Mouse (Mus musculus) bone marrow macrophage, adult 2 months (primary cell): Measurements from ENCODE around the gene Tgfb1i1. TPM values are rescaled to one million over a fixed set of nuclear protein-coding genes. Genes with fewer than 3 reads are reported as not detected.

ENCODE experiments used
- H3K27ac ChIP-seq: 2 replicates; pipeline ENCODE4 v1.5.1; 2012; ENCODE audit warnings: low read depth, low read length; ENCODE audit not compliant: insufficient read depth
- H3K4me1 ChIP-seq: 2 replicates; pipeline ENCODE4 v1.6.1; 2012; ENCODE audit warnings: low read length; ENCODE audit not compliant: control insufficient read depth, insufficient read depth
- H3K4me3 ChIP-seq: 2 replicates; pipeline ENCODE4 v1.5.1; 2012; ENCODE audit warnings: mild to moderate bottlenecking, low read length, moderate library complexity; ENCODE audit not compliant: insufficient read depth
- CTCF ChIP-seq: IDR thresholded peaks from 2 replicates; pipeline ENCODE4 v1.5.1; 2012; ENCODE audit warnings: low read depth, mild to moderate bottlenecking, low read length, moderate library complexity
- POLR2A ChIP-seq: IDR thresholded peaks from 2 replicates; pipeline ENCODE4 v1.6.1; 2012; ENCODE audit warnings: mild to moderate bottlenecking, low read depth, low read length, borderline replicate concordance
- polyA plus RNA-seq: library from polyadenylated mRNA; stranded (reverse); fragments of >200 nt; gene quantifications from 2 replicates; pipeline ENCODE4 v1.2.4, GENCODE M21; 2012; ENCODE audit not compliant: missing spikeins, insufficient read depth, insufficient read length

Gene Tgfb1i1
- 1.2 and 1.7 TPM in 2 replicates for polyA plus RNA-seq

- Histone ChIP-seq H3K4me3 (no peak within 1 kb of the TSS), H3K27ac (no peak within 1 kb of the TSS), H3K4me1 (no peaks in the 10 kb centered on the region)
- TF ChIP-seq CTCF (no peak), POLR2A (no peak)
These were observed at the start of gene Tgfb1i1 for GRCm38 (mm10) chr7:128246496-128247391. Gene Tgfb1i1, plus strand, starts transcription at chr7:128246812.

GRCm38 (mm10) chr7:128201607-128202006 is 45.0 kb upstream of the Tgfb1i1 start:
- TF ChIP-seq CTCF, result no peak
- no peak for TF ChIP-seq POLR2A
- Histone ChIP-seq H3K4me1 (peaks cover 26% of the 10 kb centered on the region), H3K27ac (no peak overlapping the region), H3K4me3 (no peak overlapping the region)

GRCm38 (mm10) chr7:128203071-128203470 is 43.5 kb upstream of the Tgfb1i1 start:
- peaks cover 26% of the 10 kb centered on the region for H3K4me1 ChIP-seq
- no peak overlapping the region for H3K4me3 ChIP-seq
- H3K27ac ChIP-seq, result no peak overlapping the region
- TF ChIP-seq POLR2A (no peak), CTCF (no peak)

GRCm38 (mm10) chr7:128204179-128204578 is 42.4 kb upstream of the Tgfb1i1 start:
- H3K27ac ChIP-seq, result no peak overlapping the region
- peaks cover 28% of the 10 kb centered on the region for H3K4me1 ChIP-seq
- H3K4me3 ChIP-seq, result no peak overlapping the region
- no peak for TF ChIP-seq CTCF
- no peak for TF ChIP-seq POLR2A

GRCm38 (mm10) chr7:128205695-128206094 is 40.9 kb upstream of the Tgfb1i1 start:
- TF ChIP-seq POLR2A, result no peak
- TF ChIP-seq CTCF, result no peak

GRCm38 (mm10) chr7:128206152-128206551 is 40.5 kb upstream of the Tgfb1i1 start, which contains the start of gene Cox6a2:
Gene Cox6a2, minus strand, starts transcription at chr7:128206387.
- H3K4me1 ChIP-seq, result peaks cover 22% of the 10 kb centered on the region
- no peak within 1 kb of the TSS for H3K4me3 ChIP-seq
- peak within 1 kb of the TSS; percentile 19; the same call in 1 of the 2 replicates for H3K27ac ChIP-seq
- no peak for TF ChIP-seq CTCF
- no peak for TF ChIP-seq POLR2A

More at GRCm38 (mm10) chr7:128205695-128206094, 40.9 kb upstream of the Tgfb1i1 start:
- Histone ChIP-seq H3K4me3 (no peak overlapping the region), H3K27ac (no peak overlapping the region), H3K4me1 (peaks cover 25% of the 10 kb centered on the region)

GRCm38 (mm10) chr7:128208187-128208586 is 38.4 kb upstream of the Tgfb1i1 start:
- TF ChIP-seq POLR2A, result no peak
- peak; percentile 73 for TF ChIP-seq CTCF
- H3K27ac ChIP-seq, result no peak overlapping the region
- H3K4me3 ChIP-seq, result no peak overlapping the region
- H3K4me1 ChIP-seq, result peaks cover 22% of the 10 kb centered on the region

GRCm38 (mm10) chr7:128209826-128210225 is 36.8 kb upstream of the Tgfb1i1 start:
- Histone ChIP-seq H3K4me3 (no peak overlapping the region), H3K27ac (peak overlapping the region; percentile 65), H3K4me1 (peaks cover 15% of the 10 kb centered on the region)
- no peak for TF ChIP-seq CTCF
- no peak for TF ChIP-seq POLR2A

GRCm38 (mm10) chr7:128219952-128220351 is 26.7 kb upstream of the Tgfb1i1 start:
- Histone ChIP-seq H3K4me1 (peaks cover 29% of the 10 kb centered on the region), H3K27ac (peak overlapping the region; percentile 94), H3K4me3 (no peak overlapping the region)
- TF ChIP-seq CTCF, result no peak
- no peak for TF ChIP-seq POLR2A

- Histone ChIP-seq H3K4me3 (no peak overlapping the region), H3K4me1 (peaks cover 29% of the 10 kb centered on the region), H3K27ac (peak overlapping the region; percentile 94)
- TF ChIP-seq POLR2A, result no peak
- no peak for TF ChIP-seq CTCF
These were observed 25.7 kb upstream of the Tgfb1i1 start for GRCm38 (mm10) chr7:128220936-128221335.
